Mouse (Mus musculus) spleen, postnatal 14 days (tissue): ENCODE results near the gene Gm26620.
A peak's percentile ranks its signal among the peaks of the same experiment; 100 is the strongest.

Source experiments
- DNase-seq, 2 experiments: peaks; one replicate each; pipeline ENCODE4 v3.0.0; 2021 to 2022; ENCODE audit warnings: low spot score in 2 of 2

Gm26620 gene

GRCm38 (mm10) chr1:170911907-170912660 is 27.2 kb downstream of the Gm26620 start:
- DNase-seq, result no peak

GRCm38 (mm10) chr1:170912891-170913615 is 28.2 kb downstream of the Gm26620 start, which contains the start of gene Fcrlb:
Gene Fcrlb (minus strand): TSS chr1:170912941.
- no peak for DNase-seq

- DNase-seq, result no peak
These were observed 30.8 kb downstream of the Gm26620 start for GRCm38 (mm10) chr1:170915657-170916056.

GRCm38 (mm10) chr1:170919308-170919707 is 34.4 kb downstream of the Gm26620 start:
- DNase-seq, result no peak

GRCm38 (mm10) chr1:170924485-170924884 is 39.6 kb downstream of the Gm26620 start:
- DNase-seq, result no peak

- DNase-seq, result no peak
These were observed 42.1 kb downstream of the Gm26620 start for GRCm38 (mm10) chr1:170926941-170927340.

- peak in 1 of 2 experiments; percentile 28 for DNase-seq
These were observed 42.5 kb downstream of the Gm26620 start, which contains the start of gene Fcrla for GRCm38 (mm10) chr1:170927378-170927777. Gene Fcrla (minus strand): TSS chr1:170927583.

- peak; percentile 28 to 29 for DNase-seq
These were observed 43.6 kb downstream of the Gm26620 start for GRCm38 (mm10) chr1:170928467-170928866.

GRCm38 (mm10) chr1:170929245-170929644 is 44.4 kb downstream of the Gm26620 start:
- no peak for DNase-seq

- DNase-seq, result no peak
These were observed 47.2 kb downstream of the Gm26620 start for GRCm38 (mm10) chr1:170932043-170932442.

GRCm38 (mm10) chr1:170933386-170933920 is 48.6 kb downstream of the Gm26620 start:
- no peak for DNase-seq

GRCm38 (mm10) chr1:170933940-170934339 is 49.1 kb downstream of the Gm26620 start:
- DNase-seq, result no peak

GRCm38 (mm10) chr1:170934383-170934782 is 49.5 kb downstream of the Gm26620 start:
- no peak for DNase-seq
